Mouse (Mus musculus) thymus, postnatal 0 days (tissue): Measurements from ENCODE around the gene Pim1. TPM values are rescaled to one million over a fixed set of nuclear protein-coding genes. Genes with fewer than 3 reads are reported as not detected.
A peak's percentile ranks its signal among the peaks of the same experiment; 100 is the strongest.
"Not testable (repeated sequence)": the region's sequence is repeated elsewhere in the genome, so short reads cannot be mapped to it uniquely, and the experiment has no call there.

Experiments used
- DNase-seq: peaks from one replicate; pipeline ENCODE4 v3.0.0-alpha.2; 2015; ENCODE audit warnings: low spot score
- polyA plus RNA-seq: library from polyadenylated mRNA; unstranded; fragments of >200 nt; fragmentation: Nextera tagmentation; extraction: Ambion mirVana; gene quantifications from 2 replicates; pipeline ENCODE4 v1.2.1, GENCODE M21; 2015

Gene Pim1
- 78.6 and 81.4 TPM in 2 replicates for polyA plus RNA-seq

DNA sequence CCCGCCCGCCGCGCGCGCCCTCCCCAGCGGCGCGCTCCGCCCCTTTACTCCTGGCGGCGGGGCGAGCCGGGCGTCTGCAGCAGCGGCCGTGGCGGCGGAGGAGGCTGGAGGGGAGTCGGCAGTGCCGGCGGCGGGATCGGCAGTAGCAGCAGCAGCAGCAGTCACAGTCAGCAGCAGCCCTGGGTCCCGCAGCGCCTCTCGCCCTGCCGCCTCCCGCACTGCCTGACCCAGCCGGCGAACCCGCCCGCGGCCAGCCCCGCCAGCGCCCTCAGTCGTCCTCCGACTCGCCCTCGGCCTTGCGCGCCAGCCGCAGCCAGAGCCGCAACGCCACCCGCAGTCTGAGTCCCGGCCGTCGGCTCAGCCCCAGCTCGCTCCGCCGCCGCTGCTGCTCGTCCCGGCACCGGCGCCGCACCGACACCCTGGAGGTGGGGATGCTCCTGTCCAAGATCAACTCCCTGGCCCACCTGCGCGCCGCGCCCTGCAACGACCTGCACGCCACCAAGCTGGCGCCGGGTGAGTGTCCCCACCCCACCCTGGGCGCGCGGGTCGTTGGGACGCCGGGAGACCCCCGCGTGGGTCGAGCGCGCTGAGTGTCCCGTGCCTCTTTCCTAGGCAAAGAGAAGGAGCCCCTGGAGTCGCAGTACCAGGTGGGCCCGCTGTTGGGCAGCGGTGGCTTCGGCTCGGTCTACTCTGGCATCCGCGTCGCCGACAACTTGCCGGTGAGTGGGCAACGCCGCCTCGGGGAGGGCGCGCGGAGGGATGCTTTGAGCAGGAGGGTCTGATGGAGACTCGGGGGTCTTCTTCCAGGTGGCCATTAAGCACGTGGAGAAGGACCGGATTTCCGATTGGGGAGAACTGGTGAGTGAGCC is at the start of gene Pim1:
Gene Pim1 (plus strand): TSS at position 41 of the 869 bp plus-strand sequence.
- DNase-seq: peak; percentile 74

GRCm38 (mm10) chr17:29441562-29441961 is 49.0 kb upstream of the Pim1 start:
- DNase-seq: no peak

- no peak for DNase-seq
Observed at GRCm38 (mm10) chr17:29442131-29442557, 48.4 kb upstream of the Pim1 start.

- no peak for DNase-seq
Observed at GRCm38 (mm10) chr17:29443724-29444123, 46.8 kb upstream of the Pim1 start.

DNA sequence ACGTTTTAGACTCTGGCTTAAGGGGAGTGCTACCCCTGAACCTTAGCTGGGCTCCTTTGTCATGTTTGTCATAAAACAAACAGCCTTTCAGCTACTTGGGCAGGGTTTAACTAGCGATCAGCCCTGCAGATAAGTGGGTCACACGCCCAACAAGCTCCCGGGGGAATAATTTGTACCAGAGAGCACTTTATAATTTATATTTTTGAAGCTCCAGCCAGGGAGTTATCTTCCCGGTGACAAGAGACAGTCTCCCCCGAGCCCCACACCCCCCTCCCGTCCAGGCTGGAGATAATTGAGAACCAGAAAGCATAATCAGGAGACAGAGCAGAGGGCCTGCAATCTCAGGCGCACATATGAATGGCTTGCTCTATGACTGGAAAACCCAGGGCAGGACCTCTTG is 45.5 kb upstream of the Pim1 start:
- no peak for DNase-seq

- DNase-seq: no peak
Observed at GRCm38 (mm10) chr17:29447323-29447722, 43.2 kb upstream of the Pim1 start.

DNA sequence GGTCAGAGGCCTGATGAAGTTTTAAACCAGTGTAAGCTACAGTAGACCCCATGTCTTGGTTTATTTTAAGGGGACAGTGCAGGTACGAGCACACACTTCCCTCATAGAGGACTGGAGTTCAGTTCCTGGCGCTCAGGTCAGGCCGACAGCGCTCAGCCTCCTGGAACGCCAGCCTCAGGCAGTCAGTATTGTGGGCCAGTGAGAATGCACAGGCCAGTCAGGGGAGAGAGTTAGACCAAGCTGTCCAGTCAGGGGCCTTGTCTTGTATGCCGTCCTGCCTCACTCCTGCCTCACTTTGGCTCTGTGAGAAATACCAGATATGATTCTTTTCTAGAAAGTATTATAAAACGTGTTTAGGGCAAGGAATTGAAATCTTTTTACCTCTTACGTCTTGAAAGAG is 42.5 kb upstream of the Pim1 start:
- DNase-seq: no peak

GRCm38 (mm10) chr17:29448561-29448960 is 42.0 kb upstream of the Pim1 start:
- DNase-seq: no peak

- DNase-seq: no peak
Observed at GRCm38 (mm10) chr17:29450899-29451840, 39.4 kb upstream of the Pim1 start.

DNA sequence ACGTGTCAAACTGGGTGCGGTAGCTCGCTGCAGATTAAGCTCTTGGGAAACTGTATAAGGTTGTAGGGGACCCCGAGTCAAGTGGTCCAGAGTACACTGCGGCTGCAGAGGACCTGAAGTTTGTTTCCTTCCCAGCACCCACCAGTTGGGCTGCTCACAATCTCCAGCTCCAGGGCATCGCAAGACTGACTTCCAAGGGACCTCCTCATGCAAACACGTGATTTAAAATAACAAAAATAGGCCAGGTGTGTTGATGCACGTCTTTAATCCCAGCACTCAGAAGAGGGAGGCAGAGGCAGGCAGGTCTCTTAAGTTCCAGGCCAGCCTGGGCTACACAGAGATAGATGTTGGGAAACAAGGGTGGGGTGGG is 38.7 kb upstream of the Pim1 start:
- DNase-seq: no peak

GRCm38 (mm10) chr17:29454119-29454518 is 36.4 kb upstream of the Pim1 start:
- not testable (repeated sequence) for DNase-seq

GRCm38 (mm10) chr17:29455411-29456120 is 35.0 kb upstream of the Pim1 start:
- no peak for DNase-seq

DNA sequence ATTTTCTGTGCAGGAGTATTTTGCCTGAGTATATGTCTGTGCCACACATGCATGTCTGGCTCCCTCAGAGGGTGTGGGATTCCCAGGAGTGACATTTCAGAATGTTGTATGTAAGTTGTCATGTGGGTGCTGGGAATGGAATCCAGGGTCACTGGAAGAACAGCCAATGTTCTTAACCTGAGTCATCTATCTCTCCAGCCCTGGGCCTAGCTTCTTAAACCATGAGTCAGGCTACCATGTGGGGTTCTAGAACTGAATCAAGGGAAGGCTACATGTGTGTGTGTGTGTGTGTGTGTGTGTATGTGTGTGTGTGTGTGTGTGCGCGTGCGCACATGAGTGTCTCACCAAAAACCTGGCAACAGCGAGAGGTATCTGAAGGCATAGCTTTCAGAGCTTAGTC is 34.1 kb upstream of the Pim1 start:
- no peak for DNase-seq

DNA sequence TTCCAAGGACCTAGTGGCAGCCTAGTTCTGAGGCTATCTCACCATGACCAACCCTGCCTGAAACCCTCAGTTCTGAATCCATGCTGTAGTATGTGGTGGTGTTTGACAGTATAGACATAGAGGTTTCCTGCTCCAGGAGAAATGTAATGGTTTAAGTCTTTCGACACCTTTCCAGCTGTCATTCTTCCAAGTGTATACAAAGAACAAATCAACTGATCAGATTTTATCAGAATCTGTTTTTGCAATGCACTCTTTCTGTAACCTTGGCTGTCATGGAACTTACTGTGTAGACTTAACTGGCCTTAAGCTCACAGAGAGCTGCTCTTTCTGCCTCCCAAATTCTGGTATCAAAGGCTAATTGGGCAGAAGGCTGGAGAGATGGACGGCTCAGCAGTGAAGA is 33.6 kb upstream of the Pim1 start:
- DNase-seq: no peak

DNA sequence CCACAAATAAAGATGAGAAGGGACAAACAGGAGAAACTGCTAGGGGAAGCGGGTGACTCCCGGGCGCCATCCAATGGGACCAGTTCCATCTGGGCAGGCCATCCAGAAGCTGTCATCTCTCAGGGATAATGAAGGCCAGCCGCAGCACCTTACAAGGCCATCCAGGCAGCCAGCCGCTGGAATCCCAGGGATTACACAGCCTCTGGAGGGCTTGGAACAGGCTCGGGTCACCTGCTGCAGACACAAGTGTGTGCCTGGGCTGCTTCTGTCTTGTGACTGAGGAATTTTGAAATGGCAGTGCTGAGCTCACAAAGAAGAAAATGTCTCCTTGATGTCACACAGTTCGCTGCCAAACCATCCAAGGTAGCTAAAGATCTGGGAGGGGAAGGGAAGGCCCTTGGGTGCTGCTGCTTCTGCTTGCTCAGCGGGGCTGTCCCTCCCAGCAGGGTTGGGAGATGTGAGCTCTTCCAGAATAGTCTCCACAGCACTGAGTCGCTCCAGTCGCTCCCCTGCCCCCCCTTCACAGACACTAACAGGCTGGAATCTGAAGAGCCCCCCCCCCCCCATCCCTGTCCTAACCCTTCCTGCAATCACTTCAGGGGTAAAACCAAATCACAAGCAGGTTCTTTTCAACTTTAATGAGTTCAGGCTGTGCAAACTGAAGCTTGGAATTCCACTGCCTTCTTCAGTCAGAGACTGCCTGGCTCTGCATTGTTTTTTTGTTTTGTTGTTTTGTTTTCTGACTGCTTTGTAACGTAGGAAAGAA is 32.6 kb upstream of the Pim1 start:
- DNase-seq: no peak

GRCm38 (mm10) chr17:29459321-29460118 is 31.0 kb upstream of the Pim1 start:
- peak; percentile 29 for DNase-seq

DNA sequence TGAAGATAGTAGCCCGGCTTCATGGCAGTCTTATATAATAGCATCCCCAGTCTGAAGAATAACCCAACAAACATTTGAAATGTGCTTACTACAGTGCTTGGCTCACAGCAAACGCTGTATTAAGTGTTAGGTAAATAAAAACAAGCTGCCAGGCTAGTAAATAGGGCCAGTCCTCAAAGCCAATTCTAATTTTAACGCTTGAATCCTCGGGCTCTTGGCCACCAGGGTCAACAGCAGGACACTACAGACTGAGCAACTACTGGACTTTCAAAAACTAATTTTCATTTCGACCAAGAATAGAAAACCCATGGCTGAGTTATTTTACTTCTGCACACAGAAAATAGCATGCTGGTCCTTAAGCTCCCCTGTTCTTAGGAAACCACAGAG is 30.4 kb upstream of the Pim1 start:
- no peak for DNase-seq

DNA sequence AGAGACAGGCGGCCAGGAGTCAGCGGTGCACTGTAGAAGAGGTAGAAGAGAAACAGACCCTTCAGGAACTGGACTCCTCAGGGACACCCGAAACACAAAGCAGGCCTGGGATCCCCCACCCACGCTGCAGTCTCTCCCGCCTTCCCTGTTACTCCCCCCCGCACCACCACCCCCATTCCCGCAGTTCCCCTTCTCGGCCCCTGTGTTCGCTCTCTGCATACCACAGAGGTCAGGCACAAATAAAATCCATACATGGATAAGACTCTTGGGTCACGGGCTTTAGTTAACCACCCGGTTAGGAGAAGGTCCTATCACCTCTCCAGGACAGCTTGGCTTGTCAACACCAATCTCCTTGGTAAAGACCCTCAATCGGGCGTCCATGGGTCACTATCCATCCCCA is 26.9 kb upstream of the Pim1 start:
- no peak for DNase-seq

DNA sequence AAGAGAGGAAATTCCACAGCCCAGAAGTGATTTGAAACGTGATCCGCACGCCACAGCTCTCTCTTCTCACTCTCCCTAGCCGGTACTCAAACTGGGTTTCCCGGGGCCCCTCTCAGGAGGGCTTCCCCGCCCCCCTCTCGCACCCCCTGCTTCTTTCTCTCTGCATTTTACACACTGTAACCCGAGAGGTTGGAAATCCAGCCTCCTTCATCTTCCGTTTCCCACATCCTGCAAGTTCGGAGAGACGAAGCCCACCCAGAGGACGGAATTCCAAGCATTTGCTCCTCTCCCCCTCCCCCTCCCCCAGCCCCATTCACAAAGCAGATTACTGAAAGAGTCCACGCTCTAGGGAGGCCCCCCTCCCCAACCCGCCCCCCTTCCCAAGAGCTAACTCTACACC is 26.5 kb upstream of the Pim1 start:
- no peak for DNase-seq
